Mouse (Mus musculus) stomach, embryonic 16.5 days (tissue): ENCODE measurements around the gene Taf3. TPM values are rescaled to one million over a fixed set of nuclear protein-coding genes. Genes with fewer than 3 reads are reported as not detected.

ENCODE experiments used
- ATAC-seq: fragments of 200-750 bp; cut with Nextera tagmentation; 2 replicates; pipeline ENCODE4 v1.8.0; 2017; ENCODE audit warnings: moderate number of reproducible peaks, moderate TSS enrichment; ENCODE audit not compliant: insufficient read depth, low FRiP score
- H3K27ac ChIP-seq: fragments of 300-500 bp; sonication (generic); 2 replicates; pipeline ENCODE4 v1.5.1; 2014; ENCODE audit warnings: low read length
- H3K27me3 ChIP-seq: fragments of 300-500 bp; sonication (generic); 2 replicates; pipeline ENCODE4 v1.6.1; 2014; ENCODE audit warnings: low read length, control low read depth, mixed read lengths; ENCODE audit not compliant: control insufficient read depth, insufficient read depth
- H3K36me3 ChIP-seq: fragments of 300-500 bp; sonication (generic); 2 replicates; pipeline ENCODE4 v1.6.1; 2014; ENCODE audit warnings: low read length; ENCODE audit not compliant: control insufficient read depth, insufficient read depth
- H3K4me1 ChIP-seq: fragments of 300-500 bp; sonication (generic); 2 replicates; pipeline ENCODE4 v1.6.1; 2014; ENCODE audit warnings: low read length, control low read depth, mixed read lengths; ENCODE audit not compliant: control insufficient read depth, insufficient read depth
- H3K4me2 ChIP-seq: fragments of 300-500 bp; sonication (generic); 2 replicates; pipeline ENCODE4 v1.6.1; 2014; ENCODE audit warnings: low read depth, low read length, mixed read lengths
- H3K4me3 ChIP-seq: fragments of 300-500 bp; sonication (generic); replicated peaks from 2 replicates; pipeline ENCODE4 v1.5.1; 2014; ENCODE audit warnings: mild to moderate bottlenecking, low read length
- H3K9ac ChIP-seq: fragments of 300-500 bp; sonication (generic); 2 replicates; pipeline ENCODE4 v1.6.1; 2014; ENCODE audit warnings: low read length
- H3K9me3 ChIP-seq: fragments of 300-500 bp; sonication (generic); replicated peaks from 2 replicates; pipeline ENCODE4 v1.6.1; 2016; ENCODE audit warnings: low read length, control low read depth; ENCODE audit not compliant: control insufficient read depth
- WGBS: fragments of 180-500 bp; shearing (Covaris S2); extraction: QIAGEN DNeasy Blood & Tissue Kit; methylation state at CpG from one replicate; pipeline ENCODE4 v1.1.7; 2014; 5-methylcytosine and 5-hydroxymethylcytosine counted together
- polyA plus RNA-seq: library from polyadenylated mRNA; unstranded; fragments of >200 nt; fragmentation: Nextera tagmentation; extraction: Ambion mirVana; gene quantifications from 2 replicates; pipeline ENCODE4 v1.2.1, GENCODE M21; 2015

Taf3 gene
- polyA plus RNA-seq, 1 experiment from 2014 or later: 9.8 TPM

DNA sequence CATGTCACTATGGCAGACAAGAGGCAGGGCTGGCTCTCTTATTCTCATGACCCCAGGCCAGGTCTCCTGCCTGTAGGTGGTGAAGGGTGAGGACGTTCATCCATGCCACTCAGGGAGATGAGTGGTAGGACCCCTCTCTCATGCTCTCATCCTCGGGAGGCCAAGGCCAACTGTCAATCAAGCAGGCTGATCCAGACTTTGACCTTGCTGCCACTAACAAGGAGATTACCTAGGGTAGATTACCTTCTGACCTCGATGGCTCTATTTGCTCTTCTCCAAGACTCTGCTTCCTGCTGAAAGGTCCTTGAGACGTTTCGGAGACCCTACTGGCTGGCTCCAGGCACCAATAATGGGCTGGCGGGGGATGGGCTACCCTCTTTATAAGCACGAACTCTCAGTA lies 26.1 kb upstream of the Taf3 start:
- no peaks in the 10 kb centered on the region for H3K9me3 ChIP-seq
- no peak overlapping the region for H3K27ac ChIP-seq
- peak; percentile 32; the same call in 1 of the 2 replicates for ATAC-seq
- H3K9ac ChIP-seq: no peak overlapping the region
- H3K4me2 ChIP-seq: no peak overlapping the region
- H3K36me3 ChIP-seq: 0 out of 2 replicates have a peak, but pooled peaks cover 3% of the 10 kb centered on the region
- H3K4me3 ChIP-seq: no peak overlapping the region
- no peaks in the 10 kb centered on the region for H3K27me3 ChIP-seq
- 74% methylated on average over 7 of the region's 7 CpGs for WGBS
- peaks cover 30% of the 10 kb centered on the region for H3K4me1 ChIP-seq

DNA sequence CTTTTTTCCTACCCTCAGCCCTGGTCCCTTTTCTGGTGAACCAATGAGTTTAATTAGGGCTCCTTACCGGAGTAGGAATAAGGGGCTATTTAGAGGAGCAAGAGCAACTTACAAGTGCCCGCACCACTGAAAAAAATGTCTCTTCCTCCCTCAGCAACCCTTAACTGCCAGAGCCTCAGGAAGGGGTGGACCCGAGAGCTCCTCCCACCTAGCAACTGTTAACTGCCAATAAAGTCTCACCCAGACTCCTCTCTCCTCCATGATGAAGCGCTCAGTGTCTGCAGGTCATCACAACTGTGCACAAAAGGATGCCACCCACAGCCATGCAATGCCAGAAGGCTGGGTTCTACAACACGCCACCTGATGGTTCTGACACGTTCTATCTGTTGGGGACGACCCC lies 23.4 kb upstream of the Taf3 start:
- 81% methylated on average over 7 of the region's 7 CpGs for WGBS
- H3K4me2 ChIP-seq: no peak overlapping the region
- H3K36me3 ChIP-seq: no peaks in the 10 kb centered on the region; the same call in 1 of the 2 replicates
- no peaks in the 10 kb centered on the region for H3K9me3 ChIP-seq
- H3K4me3 ChIP-seq: no peak overlapping the region
- H3K27ac ChIP-seq: no peak overlapping the region
- ATAC-seq: no peak
- no peak overlapping the region for H3K9ac ChIP-seq
- H3K4me1 ChIP-seq: 0 out of 2 replicates have a peak, but pooled peaks cover 13% of the 10 kb centered on the region
- no peaks in the 10 kb centered on the region for H3K27me3 ChIP-seq

DNA sequence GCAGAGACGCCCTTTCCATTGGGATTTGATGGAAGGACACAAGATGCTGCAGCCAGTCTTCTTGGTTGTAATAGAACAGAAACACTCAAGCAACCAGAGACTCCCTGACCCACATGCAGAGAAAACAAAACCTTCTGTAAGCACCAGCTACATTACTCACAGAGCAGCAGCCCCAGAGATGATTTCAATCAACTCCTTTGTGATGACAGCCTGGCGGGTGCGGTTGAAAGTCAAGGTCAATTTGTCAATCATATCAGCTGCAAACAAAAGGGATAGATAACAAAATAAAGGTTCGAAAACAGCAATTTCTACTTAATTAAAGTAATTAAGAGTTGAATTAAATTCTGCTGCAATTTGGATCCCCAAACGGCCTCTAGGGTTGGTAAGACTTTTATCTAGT lies 10.4 kb upstream of the Taf3 start:
- H3K4me1 ChIP-seq: no peaks in the 10 kb centered on the region
- H3K9me3 ChIP-seq: no peaks in the 10 kb centered on the region
- no peaks in the 10 kb centered on the region for H3K27me3 ChIP-seq
- H3K9ac ChIP-seq: no peak overlapping the region
- no peak overlapping the region for H3K4me3 ChIP-seq
- H3K27ac ChIP-seq: no peak overlapping the region
- no peak for ATAC-seq
- no peak overlapping the region for H3K4me2 ChIP-seq
- WGBS: 79% methylated on average over 5 of the region's 5 CpGs
- peaks cover 36% of the 10 kb centered on the region for H3K36me3 ChIP-seq

DNA sequence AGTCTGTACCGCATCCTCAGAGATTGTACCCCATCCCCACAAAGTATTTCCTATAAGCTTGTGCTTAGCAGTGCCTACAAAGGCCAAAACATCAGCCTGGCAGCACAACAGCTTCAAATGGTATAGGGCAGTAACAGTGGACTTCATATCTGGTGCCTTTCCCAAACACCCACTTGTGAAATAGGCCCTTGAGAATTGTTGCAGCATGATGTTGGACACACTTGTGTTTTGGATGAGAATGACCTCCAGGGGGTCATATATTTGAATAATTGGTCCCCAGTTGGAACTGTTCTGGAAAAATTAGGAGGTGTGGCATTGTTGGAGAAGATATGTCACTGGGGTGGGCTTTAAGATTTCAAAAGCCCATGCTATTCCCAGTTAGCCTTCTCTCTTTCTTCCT lies 3.6 kb upstream of the Taf3 start:
- 94% methylated on average over 1 of the region's 1 CpGs for WGBS
- Histone ChIP-seq H3K9ac (no peak overlapping the region), H3K4me2 (no peak overlapping the region), H3K36me3 (peaks cover 22% of the 10 kb centered on the region; the same call in 1 of the 2 replicates), H3K4me3 (no peak overlapping the region), H3K4me1 (peaks cover 9% of the 10 kb centered on the region; the same call in 1 of the 2 replicates), H3K27ac (no peak overlapping the region), H3K9me3 (no peaks in the 10 kb centered on the region), H3K27me3 (no peaks in the 10 kb centered on the region)
- ATAC-seq: no peak

DNA sequence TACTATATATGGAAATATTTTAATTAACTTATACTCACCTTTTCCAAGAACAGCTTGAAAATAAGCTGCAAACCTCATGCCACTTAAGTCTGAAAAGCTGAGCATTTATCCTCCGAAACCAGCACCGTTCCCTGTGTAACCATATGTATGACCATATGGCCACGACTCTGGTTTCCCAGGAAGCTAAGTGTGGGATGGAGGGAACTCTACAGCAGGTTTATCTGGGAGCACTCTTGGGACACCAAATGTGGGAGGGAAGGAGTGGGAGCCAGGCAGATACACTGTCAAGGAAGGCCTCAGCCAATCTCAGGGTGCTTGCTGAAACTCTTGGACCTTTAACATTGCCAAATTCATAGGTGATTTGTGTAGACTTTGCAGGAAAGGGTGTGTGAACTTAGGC lies 2.5 kb upstream of the Taf3 start:
- Histone ChIP-seq H3K4me1 (peaks cover 9% of the 10 kb centered on the region; the same call in 1 of the 2 replicates), H3K9ac (no peak overlapping the region), H3K27me3 (no peaks in the 10 kb centered on the region), H3K27ac (no peak overlapping the region), H3K36me3 (peaks cover 16% of the 10 kb centered on the region; the same call in 1 of the 2 replicates), H3K9me3 (no peaks in the 10 kb centered on the region), H3K4me3 (no peak overlapping the region), H3K4me2 (no peak overlapping the region)
- ATAC-seq: no peak
- WGBS: 88% methylated on average over 3 of the region's 3 CpGs

DNA sequence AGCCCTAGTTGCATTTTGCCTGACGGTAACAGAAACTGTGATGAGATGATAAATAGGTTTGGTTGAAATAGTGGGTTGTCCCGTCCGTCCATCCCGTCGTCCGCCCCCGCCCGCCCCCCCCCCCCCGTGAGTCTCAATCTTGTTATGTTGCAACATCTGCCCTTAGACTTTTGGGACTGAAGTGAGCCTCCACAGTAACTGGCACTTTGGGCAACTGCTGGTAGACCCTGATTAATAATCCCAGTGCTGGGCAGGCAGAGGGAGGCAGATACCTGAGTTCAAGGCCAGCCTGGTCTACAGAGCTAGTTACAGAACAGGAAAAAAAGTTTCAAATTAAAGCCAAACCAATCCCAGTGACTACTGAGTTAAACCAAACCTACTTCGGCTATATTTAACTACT lies 1.1 kb upstream of the Taf3 start:
- no peaks in the 10 kb centered on the region for H3K9me3 ChIP-seq
- peaks cover 6% of the 10 kb centered on the region; the same call in 1 of the 2 replicates for H3K36me3 ChIP-seq
- peak overlapping the region; percentile 75 for H3K4me3 ChIP-seq
- peaks cover 9% of the 10 kb centered on the region; the same call in 1 of the 2 replicates for H3K4me1 ChIP-seq
- WGBS: 12% methylated on average over 10 of the region's 10 CpGs
- no peak for ATAC-seq
- H3K27me3 ChIP-seq: no peaks in the 10 kb centered on the region
- H3K4me2 ChIP-seq: peak overlapping the region; percentile 80
- H3K9ac ChIP-seq: peak overlapping the region; percentile 52
- no peak overlapping the region for H3K27ac ChIP-seq

DNA sequence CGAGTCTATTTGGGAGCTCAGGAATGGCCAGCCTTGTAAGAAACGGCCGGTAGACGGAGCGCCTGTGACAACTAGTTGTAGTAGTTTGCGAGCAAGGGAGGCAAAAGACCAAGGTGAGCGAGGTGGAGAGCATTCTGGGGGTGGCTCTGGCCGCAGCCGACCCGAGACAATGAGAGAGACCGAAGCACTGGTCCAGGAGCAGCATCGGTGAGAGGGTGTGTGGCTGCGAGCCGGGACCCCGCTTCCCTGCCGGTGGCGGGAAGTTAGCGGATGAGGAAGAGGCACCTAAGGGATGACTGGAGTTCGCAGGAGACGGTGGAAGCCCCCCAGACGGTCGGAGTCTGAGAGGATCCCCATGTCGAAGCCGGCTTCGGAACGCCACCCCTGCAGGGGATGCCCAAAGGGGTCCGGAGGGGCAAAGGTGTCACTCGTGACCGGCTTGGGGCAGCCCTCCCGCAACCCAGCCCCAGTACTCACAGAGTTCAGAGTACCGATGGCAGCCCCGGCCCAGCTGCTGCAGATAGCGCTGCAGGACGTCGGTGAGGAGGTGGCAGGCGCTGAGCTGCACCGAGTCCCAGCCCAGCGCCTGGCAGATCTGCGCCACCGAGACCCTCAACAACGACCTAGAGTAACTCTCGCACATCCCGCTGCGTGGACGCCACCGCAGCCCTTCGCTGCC lies 499 bp downstream of the Taf3 start:
- WGBS: under 1% methylated on average over 47 of the region's 47 CpGs
- ATAC-seq: peak; percentile 31; the same call in 1 of the 2 replicates
- H3K27me3 ChIP-seq: no peaks in the 10 kb centered on the region
- H3K4me3 ChIP-seq: peak overlapping the region; percentile 75
- no peaks in the 10 kb centered on the region for H3K9me3 ChIP-seq
- H3K36me3 ChIP-seq: no peaks in the 10 kb centered on the region
- peaks cover 9% of the 10 kb centered on the region; the same call in 1 of the 2 replicates for H3K4me1 ChIP-seq
- H3K27ac ChIP-seq: 0 out of 2 replicates have a peak overlapping the region, but pooled peaks have one; percentile 14
- H3K9ac ChIP-seq: peak overlapping the region; percentile 88
- H3K4me2 ChIP-seq: peak overlapping the region; percentile 80

DNA sequence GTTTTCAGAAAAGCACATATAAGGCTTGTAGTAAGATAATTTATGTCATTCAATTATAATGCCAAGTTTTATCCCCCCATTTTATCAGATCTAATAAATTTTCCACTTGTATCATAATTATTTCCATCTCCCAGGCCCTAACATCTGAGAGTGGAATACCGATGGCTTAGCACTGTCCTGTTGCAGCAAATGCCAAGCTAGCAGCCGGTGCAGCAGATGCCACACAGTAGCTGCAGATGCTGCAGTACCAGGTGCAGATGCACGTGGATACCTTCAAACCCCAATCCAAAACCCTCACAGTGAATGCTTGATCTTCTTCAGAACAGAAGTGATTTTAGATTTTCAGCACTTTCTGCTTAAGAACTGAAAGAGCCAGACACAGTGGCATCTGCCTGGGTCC lies 13.4 kb downstream of the Taf3 start:
- Histone ChIP-seq H3K4me2 (no peak overlapping the region), H3K36me3 (no peaks in the 10 kb centered on the region), H3K27ac (no peak overlapping the region), H3K9me3 (no peaks in the 10 kb centered on the region), H3K4me1 (no peaks in the 10 kb centered on the region), H3K9ac (no peak overlapping the region), H3K27me3 (no peaks in the 10 kb centered on the region), H3K4me3 (no peak overlapping the region)
- 86% methylated on average over 3 of the region's 3 CpGs for WGBS
- ATAC-seq: no peak

DNA sequence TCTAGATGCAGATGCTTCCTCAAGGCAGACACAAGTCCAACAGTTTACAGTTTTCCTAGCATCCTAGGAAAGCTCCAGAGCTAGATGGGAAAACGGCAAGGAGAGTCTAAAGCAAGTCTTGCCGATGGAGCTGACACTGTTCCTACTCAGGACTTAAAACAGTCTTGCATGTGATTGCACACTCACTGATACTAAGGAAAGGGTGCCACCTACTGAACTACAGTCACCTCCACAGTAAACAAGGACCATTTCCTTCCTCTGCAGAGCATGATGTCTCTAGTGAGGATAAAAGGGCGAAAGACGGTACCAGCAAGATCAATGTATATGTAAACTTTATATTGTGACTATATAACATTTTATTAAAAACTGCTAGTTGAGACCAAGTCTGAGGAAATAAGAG lies 14.7 kb downstream of the Taf3 start:
- 60% methylated on average over 4 of the region's 4 CpGs for WGBS
- H3K27me3 ChIP-seq: no peaks in the 10 kb centered on the region
- no peak for ATAC-seq

More for the DNA sequence above, 14.7 kb downstream of the Taf3 start:
- Histone ChIP-seq H3K4me2 (no peak overlapping the region), H3K4me3 (no peak overlapping the region), H3K4me1 (no peaks in the 10 kb centered on the region), H3K9ac (no peak overlapping the region), H3K27ac (no peak overlapping the region), H3K36me3 (no peaks in the 10 kb centered on the region), H3K9me3 (no peaks in the 10 kb centered on the region)
